Mouse (Mus musculus) lung, postnatal 0 days (tissue): ENCODE measurements around the gene Lpp.

Experiments used
- CTCF ChIP-seq: IDR thresholded peaks from 2 replicates; pipeline ENCODE4 v1.5.1; 2016; ENCODE audit warnings: antibody characterized with exemption, mild to moderate bottlenecking
- EP300 ChIP-seq: IDR thresholded peaks from 2 replicates; pipeline ENCODE4 v1.6.1; 2016; ENCODE audit warnings: antibody characterized with exemption, mild to moderate bottlenecking, control low read depth

GRCm38 (mm10) chr16:24908926-24909325, 515.6 kb downstream of the Lpp start:
- TF ChIP-seq CTCF, result no peak
- no peak for TF ChIP-seq EP300
